Mouse (Mus musculus) bone marrow macrophage, adult 2 months (primary cell): Measurements from ENCODE around the gene Arfgef2.

ENCODE experiments used
- CTCF ChIP-seq: IDR thresholded peaks from 2 replicates; pipeline ENCODE4 v1.5.1; 2012; ENCODE audit warnings: low read depth, mild to moderate bottlenecking, low read length, moderate library complexity
- POLR2A ChIP-seq: IDR thresholded peaks from 2 replicates; pipeline ENCODE4 v1.6.1; 2012; ENCODE audit warnings: mild to moderate bottlenecking, low read depth, low read length, borderline replicate concordance

GRCm38 (mm10) chr2:166885066-166885465, 79.7 kb downstream of the Arfgef2 start:
- TF ChIP-seq CTCF (no peak), POLR2A (no peak)
